Mouse (Mus musculus): ENCODE measurements at regions not wholly inside any gene's neighbourhood (a gene's known extent, or its start where the extent isn't known, plus 50 kb on each side); places are given as distances from the start of the nearest gene placed in this dataset.
"Not testable (repeated sequence)": the region's sequence is repeated elsewhere in the genome, so short reads cannot be mapped to it uniquely, and the experiment has no call there.

GRCm38 (mm10) chr2:133738839-133739430 is 187.0 kb downstream of the Bmp2 start:
- DNase-seq (ENCODE audit: low spot score in 2 of 2), result no peak

GRCm38 (mm10) chr2:133748493-133748892 is 196.5 kb downstream of the Bmp2 start:
- no peak for DNase-seq (ENCODE audit: low spot score in 2 of 2)

- DNase-seq (ENCODE audit: low spot score in 2 of 2), result no peak
Observed at GRCm38 (mm10) chr2:133749846-133750637, 198.1 kb downstream of the Bmp2 start.

GRCm38 (mm10) chr2:133754088-133754487 is 202.1 kb downstream of the Bmp2 start:
- DNase-seq (ENCODE audit: low spot score in 2 of 2), result no peak

- DNase-seq (ENCODE audit: low spot score in 2 of 2), result no peak
Observed at GRCm38 (mm10) chr2:133761496-133761895, 209.5 kb downstream of the Bmp2 start.

GRCm38 (mm10) chr2:133768546-133768945 is 216.6 kb downstream of the Bmp2 start:
- no peak for DNase-seq (ENCODE audit: low spot score in 2 of 2)

GRCm38 (mm10) chr2:133783588-133784342 is 231.8 kb downstream of the Bmp2 start:
- DNase-seq (ENCODE audit: low spot score in 2 of 2), result no peak

GRCm38 (mm10) chr2:133791031-133791430 is 239.1 kb downstream of the Bmp2 start:
- DNase-seq (ENCODE audit: low spot score in 2 of 2), result no peak

GRCm38 (mm10) chr2:133793293-133793692 is 241.3 kb downstream of the Bmp2 start:
- DNase-seq (ENCODE audit: low spot score in 2 of 2), result no peak

GRCm38 (mm10) chr2:133802666-133803065 is 250.7 kb downstream of the Bmp2 start:
- no peak for DNase-seq (ENCODE audit: low spot score in 2 of 2)

GRCm38 (mm10) chr2:133821418-133821817 is 269.5 kb downstream of the Bmp2 start:
- no peak for DNase-seq (ENCODE audit: low spot score in 2 of 2)

- DNase-seq (ENCODE audit: low spot score in 2 of 2), result no peak
Observed at GRCm38 (mm10) chr2:133829406-133829805, 277.4 kb downstream of the Bmp2 start.

- no peak for DNase-seq (ENCODE audit: low spot score in 2 of 2)
Observed at GRCm38 (mm10) chr2:133850485-133850884, 298.5 kb downstream of the Bmp2 start.

- not testable (repeated sequence) for DNase-seq (ENCODE audit: low spot score in 2 of 2)
Observed at GRCm38 (mm10) chr2:133874982-133875381, 323.0 kb downstream of the Bmp2 start.

GRCm38 (mm10) chr2:133883682-133884081 is 331.7 kb downstream of the Bmp2 start:
- no peak for DNase-seq (ENCODE audit: low spot score in 2 of 2)

GRCm38 (mm10) chr2:133906269-133906668 is 354.3 kb downstream of the Bmp2 start:
- DNase-seq (ENCODE audit: low spot score in 2 of 2), result no peak

All from frontal cortex, postnatal 25 days (tissue).